In the genomic region with DNA sequence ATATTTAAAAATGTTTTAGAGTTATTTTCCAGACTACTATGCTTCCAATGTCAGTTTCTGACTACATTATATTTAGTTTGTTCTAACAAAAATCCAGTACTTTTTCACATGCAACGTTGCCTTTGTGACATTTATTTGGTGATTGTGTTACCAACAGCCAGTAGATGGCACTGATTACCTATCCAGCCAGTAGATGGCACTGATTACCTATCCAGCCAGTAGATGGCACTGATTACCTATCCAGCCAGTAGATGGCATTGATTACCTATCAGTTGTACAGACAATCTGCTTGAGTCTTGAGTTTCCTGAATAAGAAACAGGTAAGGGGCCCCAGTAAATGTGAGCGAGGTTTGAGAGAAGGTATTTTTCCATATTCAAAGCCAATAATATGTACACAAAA, we compare ENCODE assay signal across 9 mouse cellular contexts. TPM values are rescaled to one million over a fixed set of nuclear protein-coding genes. Genes with fewer than 3 reads are reported as not detected.
DNase-seq lines count a peak whose midpoint lies in the region; ATAC-seq lines count a peak whose summit lies in the region.
"Had no signal": no experiment of that assay in that cellular context is flagged by ENCODE, and none has a peak within 500 bp of the region (broad histone marks: within the 10 kb centered on the region; RNA-seq: fewer than 3 reads in every experiment).

No protein-coding gene starts in this region.

- no peak overlapping the region for H3K27ac ChIP-seq in midbrain, embryonic 11.5 days (ENCODE audit: low read depth, low read length)
- H3K27ac ChIP-seq in midbrain, embryonic 10.5 days (replicated peaks) = no peak overlapping the region
- H3K27ac ChIP-seq in kidney, embryonic 14.5 days (ENCODE audit: low read depth, low read length) = no peak overlapping the region
- no peak overlapping the region for H3K27ac ChIP-seq in limb, embryonic 10.5 days
- H3K27ac ChIP-seq: liver, embryonic 15.5 days had no signal

- 31% methylated on average over 2 of the region's 2 CpGs for WGBS in midbrain, embryonic 11.5 days
- 47% methylated on average over 2 of the region's 2 CpGs for WGBS in midbrain, embryonic 10.5 days
- WGBS in kidney, embryonic 14.5 days = 39% methylated on average over 2 of the region's 2 CpGs
- WGBS in limb, embryonic 10.5 days = 38% methylated on average over 2 of the region's 2 CpGs

- no peaks in the 10 kb centered on the region for H3K4me1 ChIP-seq in midbrain, embryonic 11.5 days (ENCODE audit: control insufficient read depth, insufficient read depth, low read length)
- no peaks in the 10 kb centered on the region for H3K4me1 ChIP-seq in midbrain, embryonic 10.5 days
- H3K4me1 ChIP-seq in kidney, embryonic 14.5 days (ENCODE audit: control insufficient read depth, insufficient read depth, low read length) = no peaks in the 10 kb centered on the region
- no peaks in the 10 kb centered on the region for H3K4me1 ChIP-seq in limb, embryonic 10.5 days

- no peaks in the 10 kb centered on the region for H3K36me3 ChIP-seq in midbrain, embryonic 11.5 days (ENCODE audit: control insufficient read depth, insufficient read depth, low read length)
- H3K36me3 ChIP-seq in midbrain, embryonic 10.5 days = 0 out of 2 replicates have a peak, but pooled peaks cover 4% of the 10 kb centered on the region
- peaks cover 2% of the 10 kb centered on the region; the same call in 1 of the 2 replicates for H3K36me3 ChIP-seq in kidney, embryonic 14.5 days (ENCODE audit: control insufficient read depth, insufficient read depth, low read length)
- H3K36me3 ChIP-seq in limb, embryonic 10.5 days = 0 out of 2 replicates have a peak, but pooled peaks cover 3% of the 10 kb centered on the region
- H3K36me3 ChIP-seq: liver, embryonic 15.5 days had no signal

- no peaks in the 10 kb centered on the region for H3K9me3 ChIP-seq in midbrain, embryonic 11.5 days (ENCODE audit: control insufficient read depth, low read length)
- no peaks in the 10 kb centered on the region for H3K9me3 ChIP-seq in midbrain, embryonic 10.5 days (replicated peaks)
- H3K9me3 ChIP-seq in kidney, embryonic 14.5 days (ENCODE audit: control insufficient read depth, low read length) = no peaks in the 10 kb centered on the region
- H3K9me3 ChIP-seq in limb, embryonic 10.5 days (replicated peaks) = no peaks in the 10 kb centered on the region
- H3K9me3 ChIP-seq: liver, embryonic 15.5 days had no signal

- ATAC-seq in midbrain, embryonic 11.5 days (ENCODE audit: low FRiP score) = peak; percentile 52; the same call in 1 of the 2 replicates
- ATAC-seq in kidney, embryonic 14.5 days (ENCODE audit: low FRiP score, low TSS enrichment) = 0 out of 2 replicates have a peak, but pooled peaks have one; percentile 35

- H3K4me2 ChIP-seq in midbrain, embryonic 11.5 days = no peak overlapping the region
- no peak overlapping the region for H3K4me2 ChIP-seq in kidney, embryonic 14.5 days (replicated peaks; ENCODE audit: low read depth, low read length)
- H3K4me2 ChIP-seq: liver, embryonic 15.5 days had no signal

- no peaks in the 10 kb centered on the region for H3K27me3 ChIP-seq in midbrain, embryonic 11.5 days (ENCODE audit: control insufficient read depth, insufficient read depth, low read length)
- no peaks in the 10 kb centered on the region for H3K27me3 ChIP-seq in midbrain, embryonic 10.5 days (ENCODE audit: low read depth, poor library complexity, severe bottlenecking)
- H3K27me3 ChIP-seq in kidney, embryonic 14.5 days (ENCODE audit: control insufficient read depth, insufficient read depth, low read length) = no peaks in the 10 kb centered on the region
- H3K27me3 ChIP-seq in limb, embryonic 10.5 days (ENCODE audit: low read depth, poor library complexity, severe bottlenecking) = no peaks in the 10 kb centered on the region
- H3K27me3 ChIP-seq: liver, embryonic 15.5 days had no signal

- H3K4me3 ChIP-seq in midbrain, embryonic 11.5 days (ENCODE audit: low read depth, low read length) = no peak overlapping the region
- no peak overlapping the region for H3K4me3 ChIP-seq in midbrain, embryonic 10.5 days
- H3K4me3 ChIP-seq in kidney, embryonic 14.5 days (ENCODE audit: low read length) = no peak overlapping the region
- H3K4me3 ChIP-seq in limb, embryonic 10.5 days = no peak overlapping the region
- H3K4me3 ChIP-seq: liver, embryonic 15.5 days had no signal

- no peak overlapping the region for H3K9ac ChIP-seq in midbrain, embryonic 11.5 days (ENCODE audit: low read length)
- H3K9ac ChIP-seq in kidney, embryonic 14.5 days (ENCODE audit: low read depth, low read length) = no peak overlapping the region
- H3K9ac ChIP-seq: liver, embryonic 15.5 days had no signal

- DNase-seq in midbrain, embryonic 11.5 days (ENCODE audit: low spot score, missing footprints) = no peak
- no peak for DNase-seq in midbrain, embryonic 10.5 days (ENCODE audit: low spot score)
- DNase-seq in NIH3T3 (ENCODE audit: low read depth) = peak; percentile 49
- DNase-seq in cerebellum, postnatal 25 days = peak; percentile 27 to 64
- peak; percentile 53 for DNase-seq in lung, postnatal 10 days
- peak; percentile 19 for DNase-seq in telencephalon, adult 2 months (ENCODE audit: low read depth, low spot score)
- no peak for DNase-seq in limb, embryonic 10.5 days (ENCODE audit: low spot score)

RNA-seq across cellular contexts. Expression of gene Mthfd2l, which starts 20.6 kb away (rescaled TPM):
- 105 and 107 TPM in 2 replicates for polyA plus RNA-seq in midbrain, embryonic 11.5 days (2014; fragmentation: Nextera tagmentation; extraction: Ambion mirVana)
- polyA plus RNA-seq in midbrain, embryonic 10.5 days (2016; fragmentation: Nextera tagmentation; extraction: Ambion mirVana) = 68.4 and 73.0 TPM in 2 replicates
- 59.5 and 72.7 TPM in 2 replicates for polyA plus RNA-seq in kidney, embryonic 14.5 days (2014; fragmentation: Nextera tagmentation; extraction: Ambion mirVana)
- polyA plus RNA-seq in limb, embryonic 10.5 days (2016; fragmentation: Nextera tagmentation; extraction: Ambion mirVana) = 50.2 and 59.0 TPM in 2 replicates

RNA-seq across cellular contexts. Expression of gene Cxcl2, which starts 47.8 kb away (rescaled TPM):
- not detected in 2 replicates for polyA plus RNA-seq in midbrain, embryonic 11.5 days (2014; fragmentation: Nextera tagmentation; extraction: Ambion mirVana)
- not detected in 2 replicates for polyA plus RNA-seq in midbrain, embryonic 10.5 days (2016; fragmentation: Nextera tagmentation; extraction: Ambion mirVana)
- polyA plus RNA-seq in kidney, embryonic 14.5 days (2014; fragmentation: Nextera tagmentation; extraction: Ambion mirVana) = 0.13 TPM in 1 of 2 replicates, not detected in the other
- polyA plus RNA-seq in limb, embryonic 10.5 days (2016; fragmentation: Nextera tagmentation; extraction: Ambion mirVana) = not detected in 2 replicates
- polyA plus RNA-seq: liver, embryonic 15.5 days had no signal

Comparison
In these comparisons a context has a peak if more than half of its experiments do, and no peak if none do; other contexts are left out.
1. DNase-seq: peak in NIH3T3 (single experiment), cerebellum, postnatal 25 days (2 of 2), lung, postnatal 10 days (single experiment) and telencephalon, adult 2 months (single experiment); none in midbrain, embryonic 11.5 days (single experiment), midbrain, embryonic 10.5 days (single experiment) and limb, embryonic 10.5 days (single experiment).